Mouse (Mus musculus) CD4-positive, CD25-positive, alpha-beta regulatory T cell, adult 9 weeks (primary cell): ENCODE results near the gene Abcf3. TPM values are rescaled to one million over a fixed set of nuclear protein-coding genes. Genes with fewer than 3 reads are reported as not detected.

Source experiments
- polyA plus RNA-seq: library from polyadenylated mRNA; unstranded; fragments of 100-300 nt; shearing (Covaris generic); gene quantifications from one replicate; pipeline ENCODE4 v1.2.1, GENCODE M21; 2017

The Abcf3 gene
- polyA plus RNA-seq, result 121 TPM

DNA sequence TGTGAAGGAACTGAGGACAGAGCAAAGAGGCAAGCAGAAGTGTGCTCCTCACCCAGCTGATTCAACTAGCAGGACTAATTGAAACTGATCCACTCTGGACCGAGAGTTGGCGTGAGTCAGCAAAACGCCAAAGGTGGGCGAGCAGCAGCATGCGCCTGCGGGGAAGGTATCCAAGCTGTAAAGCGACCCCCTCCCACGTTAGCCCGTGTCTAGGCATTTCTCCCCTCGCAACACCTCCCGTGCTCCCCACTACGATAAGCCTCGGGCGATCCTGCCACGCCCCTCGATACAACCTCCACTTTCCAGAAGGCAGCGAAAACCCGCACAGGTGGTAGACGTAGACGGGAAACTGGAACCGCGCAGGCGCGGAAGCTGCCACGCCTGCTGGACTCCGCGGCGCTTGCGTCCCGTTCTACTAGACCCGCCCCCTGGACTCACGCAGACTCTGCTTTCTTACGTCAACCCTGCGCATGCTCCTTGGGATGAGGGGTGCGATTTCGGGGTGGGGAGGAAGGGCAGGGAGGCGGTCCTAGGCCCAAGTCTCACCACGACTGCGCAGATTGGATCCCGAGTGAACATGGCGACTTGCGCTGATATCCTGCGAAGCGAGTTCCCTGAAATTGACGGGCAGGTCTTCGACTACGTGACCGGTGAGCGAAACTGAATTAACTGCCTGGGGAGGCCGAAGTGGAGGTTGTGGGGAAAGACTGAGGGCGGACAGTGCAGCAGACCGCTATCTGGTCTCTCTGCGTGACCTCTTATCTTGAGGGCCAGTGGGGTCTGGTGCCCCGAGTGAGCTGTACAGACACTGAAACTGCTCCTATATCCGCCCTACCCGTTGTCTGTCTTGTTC, at the start of gene Abcf3:
Abcf3 (plus strand) TSS at position 482 of the 853 bp plus-strand sequence.

DNA sequence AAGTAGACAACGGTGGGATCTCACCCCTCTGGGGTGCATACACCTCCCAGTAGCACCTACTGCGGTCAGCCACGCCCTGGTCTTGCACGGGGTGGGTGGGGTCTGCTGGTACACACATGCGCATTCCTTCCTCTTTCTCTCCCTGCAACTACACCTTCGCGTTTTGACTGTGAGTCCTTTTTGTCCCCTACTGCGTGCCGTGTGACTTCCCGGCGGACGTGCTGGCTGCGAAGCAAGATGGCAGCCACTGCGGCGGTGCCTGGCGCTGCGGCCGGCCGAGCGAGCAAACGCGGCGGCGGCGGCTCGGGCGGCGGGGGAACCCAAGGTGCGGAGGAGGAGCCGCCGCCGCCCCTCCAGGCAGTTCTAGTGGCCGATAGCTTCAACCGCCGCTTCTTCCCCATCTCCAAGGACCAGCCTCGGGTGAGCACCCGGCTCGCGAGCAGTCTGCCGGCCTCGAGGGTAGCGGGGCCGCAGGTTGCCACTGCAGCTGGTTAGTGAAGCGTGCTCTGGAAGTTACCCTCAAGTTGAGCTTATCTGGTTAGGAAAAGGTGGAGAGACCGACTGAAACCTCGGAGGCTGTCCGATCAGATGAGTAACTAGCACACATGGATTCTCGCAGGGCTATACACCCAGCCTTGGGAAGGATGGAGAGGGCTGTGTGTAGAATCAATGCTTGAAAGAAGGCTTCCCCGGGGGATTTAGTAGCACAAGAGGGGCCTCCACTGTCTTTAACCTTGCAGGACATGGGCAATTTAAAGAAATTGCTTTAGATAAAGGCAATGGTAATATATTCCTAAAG, 49.5 kb upstream of the Abcf3 start, which contains the start of gene Eif2b5:
Eif2b5 (plus strand) TSS at position 141 of the 799 bp plus-strand sequence.

DNA sequence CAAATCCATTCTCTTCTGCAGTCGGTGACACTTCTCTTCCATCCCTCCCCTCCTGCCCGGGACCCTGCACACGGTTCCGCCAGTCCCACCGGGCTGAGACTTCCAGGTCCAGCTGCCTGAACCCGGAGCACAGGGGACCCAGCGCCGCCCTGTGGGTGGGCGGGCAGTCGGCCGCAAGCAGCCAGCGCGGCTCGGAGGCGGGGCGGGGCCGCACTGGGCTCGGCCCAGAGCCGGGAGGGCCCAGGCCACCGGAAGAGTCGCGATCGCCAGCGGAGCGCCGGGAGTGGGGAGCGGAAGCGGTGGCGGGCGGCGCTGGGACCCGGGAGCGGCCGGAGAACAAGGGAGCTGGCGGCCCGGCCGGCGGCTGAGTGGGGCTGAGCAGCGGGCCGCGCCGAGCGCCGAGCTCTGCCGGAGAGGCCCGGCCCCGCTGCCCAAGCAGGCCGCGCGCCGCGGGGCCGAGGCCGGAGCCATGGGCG, 31.6 kb upstream of the Abcf3 start, which contains the start of gene Dvl3:
Dvl3 (plus strand) TSS at position 257 of the 476 bp plus-strand sequence.

DNA sequence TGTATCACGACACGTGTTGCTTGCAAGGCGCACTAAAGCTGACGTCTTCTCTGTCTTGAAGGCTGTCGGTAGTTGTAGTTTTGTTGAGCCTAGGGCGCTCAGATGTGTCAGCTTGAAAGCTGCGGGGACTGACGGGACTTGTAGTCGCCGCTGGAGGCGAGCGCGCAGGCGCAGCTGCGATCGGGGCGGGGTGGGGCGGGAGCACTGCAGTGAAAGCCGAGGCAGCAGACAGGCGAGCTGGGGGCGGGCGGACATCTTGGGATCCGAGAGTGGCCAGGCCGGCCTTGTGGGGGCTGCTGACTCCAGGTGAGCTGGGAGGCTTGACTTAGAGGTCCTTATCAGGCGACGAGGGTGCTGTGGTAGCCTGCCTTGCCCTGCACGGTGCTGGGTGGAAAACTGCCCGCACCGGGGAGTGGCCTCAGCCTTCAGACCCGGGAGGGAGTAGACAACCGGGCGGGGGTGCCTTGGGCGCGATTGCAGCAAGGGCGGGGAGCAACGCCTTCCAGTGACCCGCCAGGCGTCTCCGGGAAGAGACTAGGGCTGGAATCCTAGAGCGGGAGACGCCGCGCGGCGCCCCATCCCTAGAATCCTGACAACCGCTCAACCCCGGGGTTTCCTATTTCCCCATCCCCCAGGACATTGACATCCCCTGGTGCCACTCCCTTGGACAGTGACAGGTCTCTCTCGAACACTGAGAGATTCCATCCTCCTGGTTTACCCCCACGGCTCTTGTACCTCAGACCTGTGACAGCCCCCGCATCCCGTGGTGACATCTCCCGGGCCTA, 12.9 kb upstream of the Abcf3 start, which contains the start of gene Ap2m1:
Ap2m1 (plus strand) TSS at position 183 of the 785 bp plus-strand sequence.

DNA sequence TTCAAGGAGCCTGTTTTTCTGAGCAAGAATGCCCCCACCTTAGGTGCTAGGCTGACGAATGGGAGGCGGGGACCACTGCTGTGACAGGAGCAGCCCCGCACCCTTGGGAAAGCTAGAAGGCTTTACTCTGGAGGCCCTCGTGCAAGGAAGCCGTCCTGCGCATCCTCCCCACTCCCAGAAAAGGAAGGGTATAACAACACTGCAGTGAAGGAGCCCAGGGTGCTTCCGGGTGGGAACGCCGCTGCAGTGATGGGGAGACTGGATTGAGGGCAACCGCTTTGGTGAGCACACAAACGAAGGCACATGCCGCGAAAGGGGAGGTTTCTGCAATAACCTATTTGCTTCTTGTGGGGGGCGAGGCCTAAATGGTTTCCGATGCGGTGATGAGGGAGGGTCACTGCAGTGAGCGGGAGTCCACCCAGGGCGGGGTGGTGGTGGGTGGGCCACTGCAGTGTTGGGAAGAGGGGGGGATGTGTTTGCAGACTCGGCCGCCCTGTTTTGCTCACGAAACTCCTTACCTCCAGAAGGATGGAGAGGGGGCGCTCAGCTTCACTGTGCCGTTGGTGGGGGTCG, 41.1 kb downstream of the Abcf3 start, which contains the start of gene Vwa5b2:
Vwa5b2 (plus strand) TSS at position 106 of the 573 bp plus-strand sequence.

Other genes with a start within 250 kb of the Abcf3 start
- gene Parl, start 246.2 kb upstream of the Abcf3 start, polyA plus RNA-seq, result 96.1 TPM
- gene Cyp2ab1, start 223.2 kb upstream of the Abcf3 start, polyA plus RNA-seq, result not detected
- gene Abcc5, start 122.2 kb upstream of the Abcf3 start, polyA plus RNA-seq, result 39.9 TPM
- 15.3 TPM for gene Eif2b5, start 49.8 kb upstream of the Abcf3 start, polyA plus RNA-seq
- gene Dvl3, start 31.6 kb upstream of the Abcf3 start, polyA plus RNA-seq, result 5.9 TPM
- 486 TPM for gene Ap2m1, start 13.1 kb upstream of the Abcf3 start, polyA plus RNA-seq
- 0.29 TPM for gene Vwa5b2, start 40.9 kb downstream of the Abcf3 start, polyA plus RNA-seq
- 27.3 TPM for gene Eef1akmt4, start 63.0 kb downstream of the Abcf3 start, polyA plus RNA-seq
- gene Gm49333, start 63.0 kb downstream of the Abcf3 start, polyA plus RNA-seq, result not detected
- gene Alg3, start 63.2 kb downstream of the Abcf3 start, polyA plus RNA-seq, result 49.3 TPM
- gene Camk2n2, start 72.7 kb downstream of the Abcf3 start, polyA plus RNA-seq, result not detected
- gene Ece2, start 81.3 kb downstream of the Abcf3 start, polyA plus RNA-seq, result not detected
- 280 TPM for gene Psmd2, start 103.1 kb downstream of the Abcf3 start, polyA plus RNA-seq
- 141 TPM for gene Eif4g1, start 119.7 kb downstream of the Abcf3 start, polyA plus RNA-seq
- 2.4 TPM for gene Fam131a, start 144.7 kb downstream of the Abcf3 start, polyA plus RNA-seq
- gene Polr2h, start 169.1 kb downstream of the Abcf3 start, polyA plus RNA-seq, result 86.1 TPM
- 1.1 TPM for gene Clcn2, start 169.2 kb downstream of the Abcf3 start, polyA plus RNA-seq
- gene Chrd, start 184.6 kb downstream of the Abcf3 start, polyA plus RNA-seq, result not detected
- not detected for gene Thpo, start 185.9 kb downstream of the Abcf3 start, polyA plus RNA-seq